Mouse (Mus musculus) induced T-regulatory cell, adult 2 months (primary cell): ENCODE data around the gene 9130230L23Rik.

Experiments
- DNase-seq: peaks from one replicate; pipeline ENCODE4 v3.0.0-alpha.2; 2012; ENCODE audit warnings: low read depth

Gene 9130230L23Rik

DNA sequence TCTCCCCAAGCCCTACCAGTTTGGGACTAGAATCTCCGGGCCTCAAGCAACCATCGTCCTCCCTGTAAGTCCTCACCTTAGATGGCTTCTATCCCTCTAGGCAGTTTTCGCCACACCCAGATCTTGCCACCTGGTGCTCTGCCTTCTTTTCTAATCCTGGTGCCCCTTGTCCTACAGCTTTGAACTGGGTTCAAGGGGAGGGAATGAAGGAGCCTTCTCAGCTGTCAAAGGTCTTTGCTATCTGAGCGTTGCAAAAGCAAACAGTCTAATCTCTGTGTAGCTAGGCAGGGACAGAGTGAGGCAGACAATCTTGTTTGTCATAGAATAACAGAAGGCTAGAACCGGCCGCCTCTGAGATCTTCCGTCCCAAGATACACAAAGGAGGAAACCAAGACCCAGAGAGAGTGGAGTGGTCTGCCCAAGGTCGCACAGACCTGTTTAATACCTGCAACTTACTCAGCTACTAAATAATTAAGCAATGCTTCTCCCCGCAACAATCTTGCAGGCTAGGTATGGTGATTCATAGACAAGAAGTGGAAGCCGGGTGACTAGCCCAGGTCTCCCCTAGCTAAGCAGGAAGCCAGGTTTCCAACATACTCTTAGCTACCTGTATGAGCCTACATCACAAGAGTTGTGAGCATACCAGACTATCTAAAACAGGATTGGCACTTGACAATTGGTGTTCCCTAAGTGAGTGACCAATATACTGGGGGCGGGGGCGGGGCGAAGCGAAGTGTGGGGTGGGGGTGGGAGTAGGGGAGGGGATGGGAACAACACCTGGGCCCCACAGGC lies at the start of gene 9130230L23Rik:
Gene 9130230L23Rik, minus strand, starts transcription at position 152 of the 792 bp plus-strand sequence.
- DNase-seq, result no peak

GRCm38 (mm10) chr5:66052777-66053548 lies 48.9 kb upstream of the 9130230L23Rik start:
- no peak for DNase-seq

DNA sequence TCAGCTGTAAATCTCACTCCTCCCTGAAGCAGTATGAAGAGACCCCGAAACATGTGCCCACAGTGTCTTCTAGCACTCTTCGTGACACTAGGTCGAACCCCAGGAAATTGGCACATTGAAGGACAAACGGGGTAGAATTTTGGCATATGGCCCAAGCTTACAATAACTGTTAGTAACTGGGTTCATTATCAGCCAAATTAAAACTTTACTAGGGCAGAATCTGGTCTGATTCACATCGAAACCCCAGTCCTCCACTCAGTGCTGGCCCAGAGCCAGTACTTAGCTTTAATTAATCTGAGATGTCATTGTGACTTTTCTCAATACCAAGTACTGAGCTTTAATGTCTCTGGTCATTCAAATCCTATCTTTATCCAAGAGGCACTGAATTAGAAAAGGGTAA lies 46.8 kb upstream of the 9130230L23Rik start:
- DNase-seq, result no peak

DNA sequence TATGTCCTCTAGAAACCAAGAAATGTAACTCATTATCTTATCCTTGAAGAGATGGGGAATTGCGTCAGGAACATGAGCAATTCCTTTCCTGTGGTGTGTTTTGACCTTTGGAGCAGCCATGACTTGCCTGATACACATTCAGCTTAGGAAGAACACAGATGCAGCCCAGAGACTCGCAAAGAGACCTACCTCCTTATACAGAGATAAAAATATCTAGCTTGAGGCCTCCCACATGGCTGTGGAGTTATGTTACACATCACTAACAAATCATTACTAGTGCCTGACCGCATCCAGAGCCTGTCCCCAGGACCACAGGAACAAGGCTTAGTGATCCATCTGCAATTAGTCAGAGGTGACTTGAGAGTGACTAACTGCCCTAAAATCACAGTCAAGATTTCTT lies 42.3 kb upstream of the 9130230L23Rik start:
- DNase-seq, result no peak

DNA sequence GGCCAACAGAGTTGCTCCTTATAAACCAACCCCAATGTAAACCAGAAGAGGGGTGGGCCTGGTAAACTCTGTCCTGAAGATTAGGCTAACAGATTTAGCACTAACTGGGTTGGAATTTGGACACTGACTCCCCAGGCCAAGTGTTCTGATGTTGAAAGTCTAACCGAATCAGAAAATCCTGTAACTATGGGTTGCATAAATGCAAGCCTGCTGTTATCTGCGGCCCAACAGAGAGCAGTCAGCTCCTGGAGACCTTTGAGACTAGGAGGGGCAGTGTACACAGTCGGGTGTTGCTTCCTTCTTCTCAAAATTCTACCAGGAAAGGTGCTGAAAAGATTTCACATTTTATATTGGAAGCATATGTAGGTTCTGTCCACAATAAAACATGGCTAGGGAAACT lies 39.8 kb upstream of the 9130230L23Rik start:
- no peak for DNase-seq

GRCm38 (mm10) chr5:66042651-66043340 lies 38.7 kb upstream of the 9130230L23Rik start:
- DNase-seq, result no peak

- DNase-seq, result no peak
Measured at GRCm38 (mm10) chr5:66040744-66041279, 36.7 kb upstream of the 9130230L23Rik start.

DNA sequence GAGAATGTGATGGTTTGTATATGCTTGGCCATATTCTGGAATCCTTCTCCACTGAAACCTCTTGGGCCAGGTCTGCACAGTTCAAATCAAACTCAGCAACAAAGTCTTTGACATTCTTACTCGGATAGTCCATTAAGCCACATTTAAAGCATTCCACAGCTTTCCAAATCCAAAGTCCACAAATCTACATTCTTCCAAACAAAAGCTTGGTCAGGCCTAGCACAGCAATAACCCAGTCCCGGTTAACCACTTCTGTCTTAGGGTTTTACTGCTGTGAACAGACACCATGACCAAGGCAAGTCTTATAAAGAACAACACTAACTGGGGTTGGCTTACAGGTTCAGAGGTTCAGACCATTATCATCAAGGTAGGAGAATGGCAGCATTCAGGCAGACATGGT lies 35.7 kb upstream of the 9130230L23Rik start:
- DNase-seq, result no peak

- no peak for DNase-seq
Measured at GRCm38 (mm10) chr5:66037066-66037465, 33.0 kb upstream of the 9130230L23Rik start.

DNA sequence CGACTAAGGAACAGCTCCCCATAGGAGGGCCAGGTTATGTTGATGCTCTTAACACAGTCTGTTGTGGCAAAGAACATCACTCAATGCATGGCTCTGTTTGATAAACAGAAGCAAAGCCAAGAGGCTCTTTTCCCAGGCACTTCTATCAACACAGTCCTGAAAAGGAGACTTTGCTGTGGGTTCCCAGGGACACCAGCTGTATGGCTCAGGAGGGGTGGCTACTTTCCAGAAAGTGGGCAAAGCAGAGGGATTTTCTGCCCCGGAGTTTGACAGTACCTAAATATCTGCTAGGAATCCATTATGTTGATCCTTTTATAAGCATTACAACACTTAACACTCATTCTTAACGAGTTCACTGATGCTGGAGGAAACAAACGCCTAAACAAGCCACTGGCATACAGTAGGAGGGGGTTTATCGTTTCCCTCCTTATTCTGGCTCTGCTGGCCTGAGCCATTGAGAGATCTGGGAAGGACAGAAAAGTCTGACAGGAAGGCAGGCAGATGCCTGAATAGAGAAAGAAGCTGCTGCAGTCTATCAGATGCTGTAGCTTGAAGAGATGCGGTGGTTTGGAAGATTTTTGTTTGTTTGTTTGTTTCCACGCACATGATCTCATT lies 32.5 kb upstream of the 9130230L23Rik start:
- DNase-seq, result no peak

DNA sequence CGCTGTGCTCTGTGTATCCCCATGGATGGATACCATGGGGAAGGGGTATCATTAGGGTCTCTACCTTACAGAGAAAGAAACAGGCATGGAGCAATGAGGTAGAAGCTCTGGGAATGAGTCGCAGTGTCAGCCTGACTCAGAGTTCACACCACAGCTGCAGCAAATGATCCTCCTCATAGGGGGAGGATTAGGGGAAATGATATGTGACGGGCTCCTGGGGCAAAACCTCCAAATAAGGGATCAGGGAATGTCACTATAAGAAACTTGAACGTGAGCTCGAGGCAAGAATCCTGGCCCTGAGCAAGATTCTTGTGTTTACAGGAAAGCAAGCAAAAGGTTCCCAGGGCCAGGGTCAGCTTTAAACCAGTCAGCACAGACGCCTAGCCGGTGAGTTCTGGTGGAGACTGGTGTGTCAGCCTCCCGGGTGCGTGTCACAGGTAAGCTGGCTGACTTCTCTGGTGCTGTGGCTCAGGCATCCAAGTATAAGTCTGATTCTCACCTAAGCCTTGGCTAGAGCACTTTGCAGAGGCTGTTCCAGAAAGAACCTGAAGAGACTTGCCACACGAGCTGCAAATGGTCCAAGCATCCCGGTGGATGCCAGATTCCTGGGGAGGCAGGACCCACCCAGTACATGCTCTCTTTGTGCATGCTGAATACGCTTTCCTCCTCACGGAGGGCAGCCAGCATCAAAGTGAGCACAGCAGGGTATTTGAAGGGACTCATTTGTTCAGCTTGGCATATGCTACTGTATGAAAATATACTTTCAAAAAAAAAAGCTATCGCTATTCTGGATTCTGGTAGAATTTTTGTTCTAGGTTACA lies 30.5 kb upstream of the 9130230L23Rik start:
- DNase-seq, result no peak

- no peak for DNase-seq
Measured at GRCm38 (mm10) chr5:66032826-66033225, 28.7 kb upstream of the 9130230L23Rik start.

DNA sequence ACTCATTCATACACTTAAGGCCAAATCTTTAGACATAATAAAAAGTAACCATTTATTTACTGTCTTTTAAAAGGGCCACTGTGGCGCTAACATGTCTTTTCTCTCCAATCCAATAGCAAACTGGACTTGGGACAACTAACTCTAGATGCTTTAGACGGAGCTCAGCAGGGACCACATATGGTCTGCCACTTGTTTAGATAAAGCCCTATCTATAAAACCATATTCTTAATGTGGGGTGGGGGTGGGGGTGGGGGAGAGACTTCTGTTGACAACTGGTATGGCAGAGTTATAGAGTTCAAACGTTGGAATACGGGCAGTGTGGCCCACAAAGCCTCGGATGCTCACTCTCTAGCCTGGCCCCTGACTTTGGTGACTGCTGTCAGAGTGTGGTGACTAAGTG lies 27.6 kb upstream of the 9130230L23Rik start:
- no peak for DNase-seq

DNA sequence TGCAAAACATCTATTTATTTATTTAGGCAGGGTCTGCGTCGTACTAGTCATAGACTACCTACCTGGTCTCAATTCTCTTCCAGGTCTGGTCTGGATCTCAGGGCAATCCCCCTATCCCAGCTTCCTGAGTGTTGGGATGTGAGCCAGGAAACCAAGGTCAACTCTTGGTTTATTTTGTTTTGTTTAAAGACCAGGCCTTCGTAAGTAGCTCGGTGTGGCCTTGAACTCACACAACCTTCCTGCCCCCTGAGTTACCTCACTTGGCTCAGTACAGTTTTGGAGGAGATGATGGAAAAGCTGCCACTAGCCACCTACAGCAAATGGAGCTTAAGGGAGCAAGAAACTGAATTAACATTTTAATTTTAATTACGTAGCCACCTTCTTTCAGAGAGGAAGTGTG lies 24.1 kb upstream of the 9130230L23Rik start:
- no peak for DNase-seq

GRCm38 (mm10) chr5:66027206-66027605 lies 23.1 kb upstream of the 9130230L23Rik start:
- DNase-seq, result no peak

- DNase-seq, result no peak
Measured at GRCm38 (mm10) chr5:66026796-66027195, 22.7 kb upstream of the 9130230L23Rik start.

- no peak for DNase-seq
Measured at GRCm38 (mm10) chr5:66015449-66015961, 11.4 kb upstream of the 9130230L23Rik start.

DNA sequence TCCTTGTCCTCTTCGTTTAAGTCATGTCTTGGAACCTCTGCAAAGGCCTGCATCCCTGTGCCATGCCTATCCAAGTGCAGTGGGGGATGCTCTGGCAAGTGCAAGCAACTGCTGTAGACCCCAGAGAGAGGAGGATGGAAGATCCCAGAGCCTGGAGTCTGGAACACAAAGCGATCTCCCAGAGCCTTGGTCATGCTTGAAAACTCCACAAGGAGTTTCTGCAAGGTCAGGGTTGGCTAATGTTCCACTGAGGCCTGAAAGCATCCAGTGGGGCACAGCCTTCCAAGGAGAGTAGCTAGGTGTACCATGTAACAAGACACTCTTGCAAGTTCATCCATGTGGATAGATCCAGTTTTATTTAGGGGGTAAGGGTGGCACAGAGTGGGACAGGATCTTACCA lies 10.4 kb upstream of the 9130230L23Rik start:
- DNase-seq, result no peak

- no peak for DNase-seq
Measured at GRCm38 (mm10) chr5:66013999-66014398, 9.9 kb upstream of the 9130230L23Rik start.

GRCm38 (mm10) chr5:66008245-66008967 lies 4.3 kb upstream of the 9130230L23Rik start:
- DNase-seq, result peak; percentile 80
